18 mouse cellular contexts compared by ENCODE assay signal in genomic region chr9:40472961-40473510, GRCm38 (mm10). TPM values are rescaled to one million over a fixed set of nuclear protein-coding genes. Genes with fewer than 3 reads are reported as not detected.
DNase-seq lines count a peak whose midpoint lies in the region; TF ChIP-seq lines count a peak whose summit lies in the region.
"Had no signal": no experiment of that assay in that cellular context is flagged by ENCODE, and none has a peak within 500 bp of the region (broad histone marks: within the 10 kb centered on the region; RNA-seq: fewer than 3 reads in every experiment).

No protein-coding gene starts in this region.

- intact Hi-C loops in left cerebral cortex, adult 2 months (cut with DNase I): no loop called here

- TF ChIP-seq CTCF in left cerebral cortex, adult 2 months (IDR thresholded peaks at IDR 0.05): no peak

- H3K4me3 ChIP-seq in left cerebral cortex, adult 2 months: no peak overlapping the region
- H3K4me3 ChIP-seq: embryonic facial prominence, embryonic 13.5 days; forebrain, embryonic 12.5 days; heart, embryonic 12.5 days; hindbrain, embryonic 15.5 days had no signal

- H3K27ac ChIP-seq in left cerebral cortex, adult 2 months: no peak overlapping the region
- H3K27ac ChIP-seq: embryonic facial prominence, embryonic 13.5 days; forebrain, embryonic 12.5 days; hindbrain, embryonic 15.5 days had no signal

- peak; percentile 88 to 91 for DNase-seq in adrenal gland, adult (ENCODE audit: inconsistent age in 2 of 2, low spot score in 1 of 2)
- DNase-seq in adrenal gland, adult 18-20 months (ENCODE audit: low spot score in 2 of 2): no peak
- peak; percentile 14 for DNase-seq in ES-CJ7 (ENCODE audit: low read depth, low spot score)
- DNase-seq in adrenal gland, adult 8-10 months: peak; percentile 87
- DNase-seq in adrenal gland, postnatal 36 days: peak; percentile 69 to 74
- DNase-seq in kidney, adult 8-10 months: no peak
- DNase-seq in left cerebral cortex, adult 2 months (ENCODE audit: extremely low spot score in 1 of 2, low spot score in 2 of 2): no peak
- DNase-seq: B cell, adult 2 months; cerebellum, adult 11 months; cerebellum, adult 8-10 months; cerebellum, postnatal 25 days; forebrain, postnatal 0 days; gastrocnemius, postnatal 14 days had no signal

RNA-seq across cellular contexts. Expression of gene Gramd1b, which starts 58.1 kb away (rescaled TPM):
- 1,000 to 10,000 TPM in 1 of 2 experiments, 100 to 1,000 TPM in 1; 440 to 1,090 TPM for total RNA-seq in adrenal gland, adult 18-20 months (2021)
- total RNA-seq in adrenal gland, adult 8-10 months (2022): 100 to 1,000 TPM; 341 to 857 (median 612) TPM
- total RNA-seq in adrenal gland, postnatal 36 days (2021): 100 to 1,000 TPM; 613 to 822 TPM
- 100 to 1,000 TPM; 178 to 192 TPM for total RNA-seq in left cerebral cortex, adult 2 months (2021)
- total RNA-seq: MEL had no signal

Comparison
In these comparisons a context has a peak if more than half of its experiments do, and no peak if none do; other contexts are left out.
1. DNase-seq: peak in adrenal gland, adult (2 of 2), ES-CJ7 (single experiment), adrenal gland, adult 8-10 months (single experiment) and adrenal gland, postnatal 36 days (2 of 2); none in adrenal gland, adult 18-20 months (0 of 2), kidney, adult 8-10 months (0 of 2) and left cerebral cortex, adult 2 months (0 of 2).